Mouse (Mus musculus): ENCODE measurements around the gene Sgpp2. TPM values are rescaled to one million over a fixed set of nuclear protein-coding genes. Genes with fewer than 3 reads are reported as not detected.

Sgpp2 gene
- polyA plus RNA-seq, 1 experiment from 2014 or later = 16.0 TPM

GRCm38 (mm10) chr1:78375058-78375457 is 64.9 kb downstream of the Sgpp2 start:
- H3K27me3 ChIP-seq (ENCODE audit: insufficient read depth, low read length) = no peaks in the 10 kb centered on the region
- WGBS = 91% methylated on average over 3 of the region's 3 CpGs
- TF ChIP-seq CTCF (IDR thresholded peaks at IDR 0.05; ENCODE audit: low read depth) = no peak
- H3K36me3 ChIP-seq (ENCODE audit: insufficient read depth, low read length) = no peaks in the 10 kb centered on the region
- H3K4me1 ChIP-seq (replicated peaks; ENCODE audit: insufficient read depth, low read length) = 0 out of 2 replicates have a peak, but pooled peaks cover 4% of the 10 kb centered on the region
- no peak overlapping the region for H3K27ac ChIP-seq
- no peak overlapping the region for H3K9ac ChIP-seq (ENCODE audit: low read depth, low read length)
- H3K9me3 ChIP-seq (replicated peaks; ENCODE audit: low read length) = no peaks in the 10 kb centered on the region
- H3K4me3 ChIP-seq (replicated peaks; ENCODE audit: low read depth, low read length) = no peak overlapping the region
- no peak overlapping the region for H3K4me2 ChIP-seq (ENCODE audit: low read length)
- DNase-seq (ENCODE audit: low spot score) (no peak), ATAC-seq (replicated peaks; ENCODE audit: low FRiP score, low read depth) (no peak)

GRCm38 (mm10) chr1:78380950-78381349 is 70.8 kb downstream of the Sgpp2 start:
- H3K27me3 ChIP-seq (ENCODE audit: insufficient read depth, low read length) = no peaks in the 10 kb centered on the region
- H3K9me3 ChIP-seq (replicated peaks; ENCODE audit: low read length) = no peaks in the 10 kb centered on the region
- H3K4me2 ChIP-seq (ENCODE audit: low read length) = no peak overlapping the region
- no peaks in the 10 kb centered on the region for H3K36me3 ChIP-seq (ENCODE audit: insufficient read depth, low read length)
- H3K9ac ChIP-seq (ENCODE audit: low read depth, low read length) = no peak overlapping the region
- no peak for TF ChIP-seq CTCF (IDR thresholded peaks at IDR 0.05; ENCODE audit: low read depth)
- 0 out of 2 replicates have a peak, but pooled peaks cover 4% of the 10 kb centered on the region for H3K4me1 ChIP-seq (replicated peaks; ENCODE audit: insufficient read depth, low read length)
- DNase-seq (ENCODE audit: low spot score) = no peak
- ATAC-seq (replicated peaks; ENCODE audit: low FRiP score, low read depth) = no peak
- WGBS = 89% methylated on average over 4 of the region's 4 CpGs
- no peak overlapping the region for H3K4me3 ChIP-seq (replicated peaks; ENCODE audit: low read depth, low read length)
- no peak overlapping the region for H3K27ac ChIP-seq

GRCm38 (mm10) chr1:78387854-78388253 is 77.7 kb downstream of the Sgpp2 start:
- DNase-seq (ENCODE audit: low spot score) (no peak), ATAC-seq (replicated peaks; ENCODE audit: low FRiP score, low read depth) (no peak)
- 71% methylated on average over 4 of the region's 4 CpGs for WGBS
- H3K36me3 ChIP-seq (ENCODE audit: insufficient read depth, low read length) = no peaks in the 10 kb centered on the region
- H3K4me1 ChIP-seq (replicated peaks; ENCODE audit: insufficient read depth, low read length) = no peaks in the 10 kb centered on the region
- H3K9ac ChIP-seq (ENCODE audit: low read depth, low read length) = no peak overlapping the region
- H3K27me3 ChIP-seq (ENCODE audit: insufficient read depth, low read length) = no peaks in the 10 kb centered on the region
- H3K27ac ChIP-seq = no peak overlapping the region
- no peak for TF ChIP-seq CTCF (IDR thresholded peaks at IDR 0.05; ENCODE audit: low read depth)
- no peaks in the 10 kb centered on the region for H3K9me3 ChIP-seq (replicated peaks; ENCODE audit: low read length)
- H3K4me2 ChIP-seq (ENCODE audit: low read length) = no peak overlapping the region
- no peak overlapping the region for H3K4me3 ChIP-seq (replicated peaks; ENCODE audit: low read depth, low read length)

GRCm38 (mm10) chr1:78388848-78389247 is 78.7 kb downstream of the Sgpp2 start:
- WGBS = 27% methylated on average over 3 of the region's 3 CpGs
- Histone ChIP-seq H3K9ac (ENCODE audit: low read depth, low read length) (no peak overlapping the region), H3K27me3 (ENCODE audit: insufficient read depth, low read length) (no peaks in the 10 kb centered on the region), H3K4me2 (ENCODE audit: low read length) (no peak overlapping the region), H3K36me3 (ENCODE audit: insufficient read depth, low read length) (no peaks in the 10 kb centered on the region), H3K27ac (no peak overlapping the region), H3K9me3 (replicated peaks; ENCODE audit: low read length) (no peaks in the 10 kb centered on the region), H3K4me3 (replicated peaks; ENCODE audit: low read depth, low read length) (no peak overlapping the region), H3K4me1 (replicated peaks; ENCODE audit: insufficient read depth, low read length) (no peaks in the 10 kb centered on the region)
- DNase-seq (ENCODE audit: low spot score) (no peak), ATAC-seq (replicated peaks; ENCODE audit: low FRiP score, low read depth) (no peak)
- no peak for TF ChIP-seq CTCF (IDR thresholded peaks at IDR 0.05; ENCODE audit: low read depth)

- 60% methylated on average over 8 of the region's 8 CpGs for WGBS
- H3K9ac ChIP-seq (ENCODE audit: low read depth, low read length) = no peak overlapping the region
- H3K4me2 ChIP-seq (ENCODE audit: low read length) = no peak overlapping the region
- no peak for DNase-seq (ENCODE audit: low spot score)
- H3K9me3 ChIP-seq (replicated peaks; ENCODE audit: low read length) = no peaks in the 10 kb centered on the region
- no peaks in the 10 kb centered on the region for H3K36me3 ChIP-seq (ENCODE audit: insufficient read depth, low read length)
- peaks cover 4% of the 10 kb centered on the region; the same call in 1 of the 2 replicates for H3K4me1 ChIP-seq (replicated peaks; ENCODE audit: insufficient read depth, low read length)
- no peak for TF ChIP-seq CTCF (IDR thresholded peaks at IDR 0.05; ENCODE audit: low read depth)
- no peaks in the 10 kb centered on the region for H3K27me3 ChIP-seq (ENCODE audit: insufficient read depth, low read length)
- no peak overlapping the region for H3K27ac ChIP-seq
- H3K4me3 ChIP-seq (replicated peaks; ENCODE audit: low read depth, low read length) = no peak overlapping the region
- ATAC-seq (replicated peaks; ENCODE audit: low FRiP score, low read depth) = no peak
Observed at GRCm38 (mm10) chr1:78395191-78395735, 85.1 kb downstream of the Sgpp2 start.

- no peak for TF ChIP-seq CTCF (IDR thresholded peaks at IDR 0.05; ENCODE audit: low read depth)
- 48% methylated on average over 6 of the region's 6 CpGs for WGBS
- Histone ChIP-seq H3K9ac (ENCODE audit: low read depth, low read length) (no peak overlapping the region), H3K27ac (no peak overlapping the region), H3K9me3 (replicated peaks; ENCODE audit: low read length) (no peaks in the 10 kb centered on the region), H3K4me3 (replicated peaks; ENCODE audit: low read depth, low read length) (no peak overlapping the region), H3K36me3 (ENCODE audit: insufficient read depth, low read length) (no peaks in the 10 kb centered on the region), H3K4me2 (ENCODE audit: low read length) (no peak overlapping the region), H3K4me1 (replicated peaks; ENCODE audit: insufficient read depth, low read length) (peaks cover 4% of the 10 kb centered on the region; the same call in 1 of the 2 replicates), H3K27me3 (ENCODE audit: insufficient read depth, low read length) (no peaks in the 10 kb centered on the region)
- no peak for DNase-seq (ENCODE audit: low spot score)
- no peak for ATAC-seq (replicated peaks; ENCODE audit: low FRiP score, low read depth)
Observed at GRCm38 (mm10) chr1:78395737-78396136, 85.6 kb downstream of the Sgpp2 start.
